Mouse (Mus musculus): Measurements from ENCODE around the gene Dhx57. TPM values are rescaled to one million over a fixed set of nuclear protein-coding genes. Genes with fewer than 3 reads are reported as not detected.

Gene Dhx57
- polyA plus RNA-seq, 1 experiment from 2014 or later = 16.6 TPM

DNA sequence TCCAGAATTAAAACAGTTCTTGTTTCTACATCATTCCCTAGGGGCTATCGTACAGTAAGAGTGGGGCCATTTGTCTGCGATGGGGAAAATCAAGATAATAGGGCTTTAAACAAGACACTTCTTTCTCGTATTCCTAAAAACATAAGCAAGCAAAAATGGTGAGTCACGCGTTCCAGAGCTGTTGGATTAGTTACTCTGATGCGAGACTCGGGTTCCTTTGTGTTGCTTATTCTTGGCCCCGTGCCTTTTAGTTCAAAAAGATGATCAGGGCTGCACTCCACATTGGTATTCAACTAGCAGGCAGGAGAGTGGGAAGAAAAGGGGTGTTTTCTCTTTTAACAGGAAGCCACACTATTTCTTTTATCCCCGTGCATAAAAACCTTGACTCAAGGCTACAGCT is 21.5 kb upstream of the Dhx57 start:
- H3K27ac ChIP-seq (ENCODE audit: low read depth) = no peak overlapping the region
- no peaks in the 10 kb centered on the region for H3K36me3 ChIP-seq (ENCODE audit: control insufficient read depth, insufficient read depth, low read length)
- no peaks in the 10 kb centered on the region for H3K27me3 ChIP-seq (replicated peaks; ENCODE audit: control insufficient read depth, insufficient read depth, low read length)
- WGBS = 73% methylated on average over 9 of the region's 9 CpGs
- no peak overlapping the region for H3K4me3 ChIP-seq (ENCODE audit: low read depth, low read length)
- H3K4me1 ChIP-seq (replicated peaks; ENCODE audit: control insufficient read depth, insufficient read depth, low read length) = no peaks in the 10 kb centered on the region
- no peaks in the 10 kb centered on the region for H3K9me3 ChIP-seq (ENCODE audit: control insufficient read depth, low read length)
- H3K4me2 ChIP-seq (ENCODE audit: low read length) = no peak overlapping the region
- ATAC-seq (replicated peaks; ENCODE audit: low FRiP score, low TSS enrichment, low read depth) (no peak), DNase-seq (ENCODE audit: low spot score) (no peak)
- no peak overlapping the region for H3K9ac ChIP-seq (ENCODE audit: low read length)

DNA sequence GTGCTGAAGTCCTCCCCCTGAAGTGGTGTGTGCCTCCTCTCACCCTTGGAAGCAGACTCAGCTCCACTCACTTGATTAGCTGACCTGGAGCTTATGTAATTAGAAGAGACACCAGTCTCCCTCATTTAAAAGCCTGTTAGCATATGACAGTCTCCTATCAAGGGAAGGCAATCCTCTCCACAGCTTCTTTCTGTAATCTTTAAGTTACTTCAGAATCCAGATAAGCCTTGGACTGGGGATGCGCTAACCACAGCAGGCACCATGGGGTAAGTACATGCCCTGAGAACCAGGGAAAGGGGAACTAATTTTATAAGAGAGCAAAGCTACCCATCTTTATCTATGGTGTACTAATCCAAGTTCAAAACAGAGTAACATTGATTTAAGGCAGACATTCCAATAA is 17.0 kb upstream of the Dhx57 start, which contains the start of gene Arhgef33:
Gene Arhgef33 (plus strand): TSS at position 157 of the 400 bp plus-strand sequence.
- WGBS = 94% methylated on average over 1 of the region's 1 CpGs
- H3K4me3 ChIP-seq (ENCODE audit: low read depth, low read length) = no peak within 1 kb of the TSS

DNA sequence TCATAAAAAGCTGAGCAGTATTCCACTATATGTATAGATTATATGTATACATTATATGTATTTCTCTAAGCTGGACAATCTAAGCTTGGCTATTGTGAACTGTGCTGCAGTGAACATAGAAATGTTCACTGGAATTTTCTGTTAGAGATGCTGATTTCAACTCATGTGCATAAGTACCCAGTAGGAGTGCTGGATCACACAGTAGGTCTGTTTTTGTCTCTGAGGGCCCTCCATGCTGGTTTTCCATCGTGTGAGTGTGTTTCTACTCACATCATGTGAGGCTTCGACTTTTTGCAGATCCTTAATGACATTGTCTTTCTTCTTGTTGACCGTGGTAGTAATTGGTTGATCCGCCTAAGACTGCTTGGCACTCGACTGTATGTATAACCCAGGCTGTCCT is 8.6 kb upstream of the Dhx57 start:
- no peak overlapping the region for H3K27ac ChIP-seq (ENCODE audit: low read depth)
- H3K36me3 ChIP-seq (ENCODE audit: control insufficient read depth, insufficient read depth, low read length) = no peaks in the 10 kb centered on the region
- ATAC-seq (replicated peaks; ENCODE audit: low FRiP score, low TSS enrichment, low read depth) (no peak), DNase-seq (ENCODE audit: low spot score) (no peak)
- no peaks in the 10 kb centered on the region for H3K9me3 ChIP-seq (ENCODE audit: control insufficient read depth, low read length)
- WGBS = 92% methylated on average over 5 of the region's 5 CpGs
- H3K4me3 ChIP-seq (ENCODE audit: low read depth, low read length) = no peak overlapping the region
- H3K27me3 ChIP-seq (replicated peaks; ENCODE audit: control insufficient read depth, insufficient read depth, low read length) = no peaks in the 10 kb centered on the region
- H3K9ac ChIP-seq (ENCODE audit: low read length) = no peak overlapping the region
- no peaks in the 10 kb centered on the region for H3K4me1 ChIP-seq (replicated peaks; ENCODE audit: control insufficient read depth, insufficient read depth, low read length)
- no peak overlapping the region for H3K4me2 ChIP-seq (ENCODE audit: low read length)

More for the DNA sequence above, 17.0 kb upstream of the Dhx57 start, which contains the start of gene Arhgef33:
- Histone ChIP-seq H3K27ac (ENCODE audit: low read depth) (no peak within 1 kb of the TSS), H3K4me1 (replicated peaks; ENCODE audit: control insufficient read depth, insufficient read depth, low read length) (no peaks in the 10 kb centered on the region), H3K9ac (ENCODE audit: low read length) (no peak within 1 kb of the TSS), H3K36me3 (ENCODE audit: control insufficient read depth, insufficient read depth, low read length) (no peaks in the 10 kb centered on the region), H3K4me2 (ENCODE audit: low read length) (no peak within 1 kb of the TSS), H3K27me3 (replicated peaks; ENCODE audit: control insufficient read depth, insufficient read depth, low read length) (no peaks in the 10 kb centered on the region), H3K9me3 (ENCODE audit: control insufficient read depth, low read length) (no peaks in the 10 kb centered on the region)
- ATAC-seq (replicated peaks; ENCODE audit: low FRiP score, low TSS enrichment, low read depth) (no peak), DNase-seq (ENCODE audit: low spot score) (no peak)

- ATAC-seq (replicated peaks; ENCODE audit: low FRiP score, low TSS enrichment, low read depth) (no peak), DNase-seq (ENCODE audit: low spot score) (no peak)
- Histone ChIP-seq H3K27ac (ENCODE audit: low read depth) (no peak overlapping the region), H3K27me3 (replicated peaks; ENCODE audit: control insufficient read depth, insufficient read depth, low read length) (no peaks in the 10 kb centered on the region), H3K4me1 (replicated peaks; ENCODE audit: control insufficient read depth, insufficient read depth, low read length) (no peaks in the 10 kb centered on the region), H3K9me3 (ENCODE audit: control insufficient read depth, low read length) (no peaks in the 10 kb centered on the region), H3K36me3 (ENCODE audit: control insufficient read depth, insufficient read depth, low read length) (no peaks in the 10 kb centered on the region), H3K4me3 (ENCODE audit: low read depth, low read length) (no peak overlapping the region), H3K4me2 (ENCODE audit: low read length) (no peak overlapping the region), H3K9ac (ENCODE audit: low read length) (no peak overlapping the region)
- WGBS = 91% methylated on average over 5 of the region's 5 CpGs
Observed at GRCm38 (mm10) chr17:80295258-80295657, 5.0 kb upstream of the Dhx57 start.

GRCm38 (mm10) chr17:80291148-80291547 is 872 bp upstream of the Dhx57 start:
- 21% methylated on average over 2 of the region's 2 CpGs for WGBS
- Histone ChIP-seq H3K4me3 (ENCODE audit: low read depth, low read length) (no peak overlapping the region), H3K4me2 (ENCODE audit: low read length) (no peak overlapping the region), H3K9me3 (ENCODE audit: control insufficient read depth, low read length) (no peaks in the 10 kb centered on the region), H3K27ac (ENCODE audit: low read depth) (no peak overlapping the region), H3K36me3 (ENCODE audit: control insufficient read depth, insufficient read depth, low read length) (no peaks in the 10 kb centered on the region), H3K9ac (ENCODE audit: low read length) (no peak overlapping the region), H3K27me3 (replicated peaks; ENCODE audit: control insufficient read depth, insufficient read depth, low read length) (no peaks in the 10 kb centered on the region), H3K4me1 (replicated peaks; ENCODE audit: control insufficient read depth, insufficient read depth, low read length) (peaks cover 6% of the 10 kb centered on the region; the same call in 1 of the 2 replicates)
- ATAC-seq (replicated peaks; ENCODE audit: low FRiP score, low TSS enrichment, low read depth) = no peak
- DNase-seq (ENCODE audit: low spot score) = no peak

- peak overlapping the region; percentile 72 for H3K4me2 ChIP-seq (ENCODE audit: low read length)
- H3K4me1 ChIP-seq (replicated peaks; ENCODE audit: control insufficient read depth, insufficient read depth, low read length) = peaks cover 6% of the 10 kb centered on the region; the same call in 1 of the 2 replicates
- no peak for ATAC-seq (replicated peaks; ENCODE audit: low FRiP score, low TSS enrichment, low read depth)
- H3K27ac ChIP-seq (ENCODE audit: low read depth) = peak overlapping the region; percentile 83
- peak overlapping the region; percentile 88 for H3K4me3 ChIP-seq (ENCODE audit: low read depth, low read length)
- WGBS = under 1% methylated on average over 30 of the region's 30 CpGs
- H3K36me3 ChIP-seq (ENCODE audit: control insufficient read depth, insufficient read depth, low read length) = no peaks in the 10 kb centered on the region
- peak overlapping the region; percentile 72 for H3K9ac ChIP-seq (ENCODE audit: low read length)
- no peak for DNase-seq (ENCODE audit: low spot score)
- no peaks in the 10 kb centered on the region for H3K9me3 ChIP-seq (ENCODE audit: control insufficient read depth, low read length)
- H3K27me3 ChIP-seq (replicated peaks; ENCODE audit: control insufficient read depth, insufficient read depth, low read length) = no peaks in the 10 kb centered on the region
Observed at GRCm38 (mm10) chr17:80289280-80290073, 799 bp downstream of the Dhx57 start.

DNA sequence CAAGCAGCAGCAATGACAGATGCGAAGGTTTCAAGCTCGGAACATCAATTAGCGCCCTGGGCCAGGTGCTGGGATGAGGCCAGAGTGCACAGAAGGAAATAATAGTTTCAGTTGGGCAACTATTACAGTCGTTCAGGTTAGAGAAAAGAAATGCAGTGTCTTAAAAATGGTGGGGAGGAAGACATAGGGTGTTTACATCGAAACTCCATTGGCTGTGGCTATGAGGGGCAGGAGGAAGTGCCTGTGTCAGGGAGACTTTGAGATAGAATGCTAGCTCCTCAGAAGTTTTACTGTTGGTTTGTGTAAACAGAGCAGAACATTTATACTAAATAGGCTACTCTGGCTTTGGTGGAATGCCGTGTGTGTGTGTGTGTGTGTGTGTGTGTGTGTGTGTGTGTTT is 2.3 kb downstream of the Dhx57 start:
- Histone ChIP-seq H3K9ac (ENCODE audit: low read length) (no peak overlapping the region), H3K27ac (ENCODE audit: low read depth) (no peak overlapping the region), H3K36me3 (ENCODE audit: control insufficient read depth, insufficient read depth, low read length) (no peaks in the 10 kb centered on the region), H3K4me1 (replicated peaks; ENCODE audit: control insufficient read depth, insufficient read depth, low read length) (peaks cover 6% of the 10 kb centered on the region; the same call in 1 of the 2 replicates), H3K9me3 (ENCODE audit: control insufficient read depth, low read length) (no peaks in the 10 kb centered on the region), H3K4me2 (ENCODE audit: low read length) (no peak overlapping the region), H3K27me3 (replicated peaks; ENCODE audit: control insufficient read depth, insufficient read depth, low read length) (no peaks in the 10 kb centered on the region), H3K4me3 (ENCODE audit: low read depth, low read length) (no peak overlapping the region)
- no peak for ATAC-seq (replicated peaks; ENCODE audit: low FRiP score, low TSS enrichment, low read depth)
- no peak for DNase-seq (ENCODE audit: low spot score)
- WGBS = 72% methylated on average over 6 of the region's 6 CpGs

DNA sequence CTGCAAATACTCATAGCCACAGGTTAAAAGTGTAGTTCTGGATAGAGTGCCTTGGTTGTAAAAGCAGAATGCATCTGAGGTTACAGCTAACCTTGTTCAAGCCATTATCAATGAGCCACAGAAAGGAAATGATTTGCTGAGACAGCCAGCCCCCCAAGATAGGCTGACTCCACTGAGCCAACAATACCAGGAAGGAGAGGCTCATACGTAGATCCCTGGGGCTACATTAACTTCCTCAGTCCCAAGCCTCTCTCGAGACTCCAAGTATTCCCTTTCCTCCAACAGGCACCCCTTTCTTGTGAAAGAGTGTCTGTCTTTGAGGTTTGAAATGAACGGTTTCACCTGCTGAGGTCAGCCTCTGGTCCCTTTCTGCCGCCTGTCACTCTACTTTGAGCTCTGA is 5.8 kb downstream of the Dhx57 start:
- DNase-seq (ENCODE audit: low spot score) (no peak), ATAC-seq (replicated peaks; ENCODE audit: low FRiP score, low TSS enrichment, low read depth) (no peak)
- Histone ChIP-seq H3K4me1 (replicated peaks; ENCODE audit: control insufficient read depth, insufficient read depth, low read length) (peaks cover 6% of the 10 kb centered on the region; the same call in 1 of the 2 replicates), H3K36me3 (ENCODE audit: control insufficient read depth, insufficient read depth, low read length) (peaks cover 18% of the 10 kb centered on the region), H3K9me3 (ENCODE audit: control insufficient read depth, low read length) (no peaks in the 10 kb centered on the region), H3K27me3 (replicated peaks; ENCODE audit: control insufficient read depth, insufficient read depth, low read length) (no peaks in the 10 kb centered on the region), H3K4me2 (ENCODE audit: low read length) (no peak overlapping the region), H3K4me3 (ENCODE audit: low read depth, low read length) (no peak overlapping the region), H3K27ac (ENCODE audit: low read depth) (no peak overlapping the region), H3K9ac (ENCODE audit: low read length) (no peak overlapping the region)
- WGBS = 78% methylated on average over 4 of the region's 4 CpGs
